Mouse (Mus musculus) CH12.LX (cell line): ENCODE measurements around the gene Ybx1. TPM values are rescaled to one million over a fixed set of nuclear protein-coding genes. Genes with fewer than 3 reads are reported as not detected.

Experiments used
- DNase-seq: peaks from one replicate; pipeline ENCODE4 v3.0.0-alpha.2; 2013; ENCODE audit errors: extremely low read depth
- H3K27ac ChIP-seq: 2 replicates; pipeline ENCODE4 v1.5.1; 2012; ENCODE audit warnings: low read depth, mild to moderate bottlenecking, control low read depth, moderate library complexity; ENCODE audit not compliant: insufficient read depth
- H3K27me3 ChIP-seq: replicated peaks from 2 replicates; pipeline ENCODE3; 2012; ENCODE audit warnings: inconsistent platforms
- H3K36me3 ChIP-seq, 2 experiments: replicated peaks in 1 of 2; 2 replicates each; pipeline versions ENCODE3 to v1.6.1; 2012; ENCODE audit warnings: inconsistent platforms in 1 of 2, low read length in 1 of 2, mild to moderate bottlenecking in 1 of 2, mixed read lengths in 1 of 2, moderate library complexity in 1 of 2; ENCODE audit not compliant: control insufficient read depth in 1 of 2, insufficient read depth in 1 of 2
- H3K4me1 ChIP-seq, 2 experiments: 2 replicates each; pipeline ENCODE4 v1.6.1; 2012; ENCODE audit warnings: inconsistent platforms in 1 of 2, moderate library complexity in 1 of 2; ENCODE audit not compliant: insufficient read depth in 2 of 2, control insufficient read depth in 1 of 2
- H3K4me2 ChIP-seq: 2 replicates; pipeline ENCODE4 v1.6.1; 2012; ENCODE audit warnings: low read depth, mild to moderate bottlenecking, control low read depth; ENCODE audit not compliant: poor library complexity, insufficient read depth, severe bottlenecking
- H3K4me3 ChIP-seq, 3 experiments: fragments of 150-350 bp in 1 of 3; sonication (generic) in 1 of 3; replicated peaks in 1 of 3; 2 replicates each; pipeline versions ENCODE3 to v1.5.1; 2011 to 2012; ENCODE audit warnings: low read depth in 2 of 3, low read length in 2 of 3, mild to moderate bottlenecking in 2 of 3, moderate library complexity in 2 of 3, control low read depth in 1 of 3, improper control_type of control experiment in 1 of 3, inconsistent platforms in 1 of 3, mixed read lengths in 1 of 3; ENCODE audit not compliant: poor library complexity in 1 of 3
- H3K79me2 ChIP-seq: replicated peaks from 2 replicates; pipeline ENCODE4 v1.6.1; 2012; ENCODE audit warnings: mild to moderate bottlenecking, moderate library complexity; ENCODE audit not compliant: control insufficient read depth, poor library complexity, insufficient read depth, severe bottlenecking; ENCODE audit errors: extremely low read depth
- H3K9ac ChIP-seq: 2 replicates; pipeline ENCODE4 v1.6.1; 2012; ENCODE audit warnings: low read depth, mild to moderate bottlenecking, control low read depth, moderate library complexity; ENCODE audit not compliant: insufficient read depth
- H3K9me3 ChIP-seq: replicated peaks from 2 replicates; pipeline ENCODE3; 2012; ENCODE audit warnings: low read length, inconsistent platforms, mixed read lengths
- BHLHE40 ChIP-seq: IDR thresholded peaks from 2 replicates; pipeline ENCODE4 v1.6.1; 2011; ENCODE audit warnings: mild to moderate bottlenecking, low read depth, low read length, improper control_type of control experiment
- CHD1 ChIP-seq: IDR thresholded peaks from 2 replicates; pipeline ENCODE4 v1.6.1; 2012; ENCODE audit warnings: low read depth, low read length, improper control_type of control experiment, inconsistent platforms
- CHD2 ChIP-seq: IDR thresholded peaks from 2 replicates; pipeline ENCODE4 v1.6.1; 2011; ENCODE audit warnings: low read length, improper control_type of control experiment
- CTCF ChIP-seq, 2 experiments: IDR thresholded peaks in 1 of 2; conservative IDR thresholded peaks in 1 of 2; 2 replicates each; pipeline ENCODE4 v1.5.1; 2011 to 2012; ENCODE audit warnings: low read depth in 2 of 2, low read length in 2 of 2, improper control_type of control experiment in 1 of 2, inconsistent platforms in 1 of 2, mild to moderate bottlenecking in 1 of 2, moderate library complexity in 1 of 2
- E2F4 ChIP-seq: IDR thresholded peaks from 2 replicates; pipeline ENCODE4 v1.6.1; 2011; ENCODE audit warnings: low read depth, low read length, improper control_type of control experiment; ENCODE audit not compliant: insufficient replicate concordance
- EP300 ChIP-seq: IDR thresholded peaks from 2 replicates; pipeline ENCODE4 v1.6.1; 2011; ENCODE audit warnings: low read length, improper control_type of control experiment
- HCFC1 ChIP-seq: IDR thresholded peaks from 2 replicates; pipeline ENCODE4 v1.6.1; 2012; ENCODE audit warnings: low read depth, mild to moderate bottlenecking, inconsistent platforms, low read length, improper control_type of control experiment
- IRF4 ChIP-seq: IDR thresholded peaks from 2 replicates; pipeline ENCODE4 v1.6.1; 2014; ENCODE audit warnings: low read depth, mild to moderate bottlenecking, inconsistent platforms, low read length, improper control_type of control experiment
- JUND ChIP-seq: conservative IDR thresholded peaks from 2 replicates; pipeline ENCODE4 v1.6.1; 2011; ENCODE audit warnings: low read depth, low read length, improper control_type of control experiment
- KAT2A ChIP-seq: IDR thresholded peaks from 2 replicates; pipeline ENCODE4 v1.6.1; 2012; ENCODE audit warnings: low read length, improper control_type of control experiment, inconsistent platforms; ENCODE audit not compliant: insufficient replicate concordance
- MYC ChIP-seq: IDR thresholded peaks from 2 replicates; pipeline ENCODE4 v1.6.1; 2011; ENCODE audit warnings: low read depth, mild to moderate bottlenecking, improper control_type of control experiment, low read length
- NRF1 ChIP-seq: IDR thresholded peaks from 2 replicates; pipeline ENCODE4 v1.6.1; 2014; ENCODE audit warnings: low read depth, mild to moderate bottlenecking, inconsistent platforms, low read length, improper control_type of control experiment, moderate library complexity
- POLR2AphosphoS2 ChIP-seq: IDR thresholded peaks from 2 replicates; pipeline ENCODE4 v1.6.1; 2011; ENCODE audit warnings: low read depth, low read length, improper control_type of control experiment
- SMC3 ChIP-seq: IDR thresholded peaks from 2 replicates; pipeline ENCODE4 v1.6.1; 2011; ENCODE audit warnings: low read depth, low read length, improper control_type of control experiment
- TBP ChIP-seq: conservative IDR thresholded peaks from 2 replicates; pipeline ENCODE4 v1.6.1; 2011; ENCODE audit warnings: low read depth, low read length, improper control_type of control experiment
- TCF12 ChIP-seq: IDR thresholded peaks from 2 replicates; pipeline ENCODE4 v1.6.1; 2014; ENCODE audit warnings: low read depth, mild to moderate bottlenecking, inconsistent platforms, low read length, improper control_type of control experiment
- UBTF ChIP-seq: IDR thresholded peaks from 2 replicates; pipeline ENCODE4 v1.6.1; 2012; ENCODE audit warnings: low read depth, mild to moderate bottlenecking, inconsistent platforms, low read length, improper control_type of control experiment, moderate library complexity
- USF1 ChIP-seq: IDR thresholded peaks from 2 replicates; pipeline ENCODE4 v1.6.1; 2014; ENCODE audit warnings: low read depth, mild to moderate bottlenecking, inconsistent platforms, low read length, improper control_type of control experiment
- dilution Hi-C: fragments of 300-500 bp; cut with MboI; formaldehyde crosslinking; loops from 2 replicates; pipeline ENCODE4 v1.14.3; 2020; ENCODE audit warnings: low sequenced_read_pairs; ENCODE audit not compliant: extremely low pct_unique_long_range_greater_than_20kb, extremely low pct_ligation_motif_present
- in situ Hi-C: fragments of 300-500 bp; cut with MboI; formaldehyde crosslinking; loops from 3 replicates; pipeline ENCODE4 v1.14.3; 2019; ENCODE audit warnings: low sequenced_read_pairs, low pct_ligation_motif_present, low pct_unique_long_range_greater_than_20kb, mixed read lengths
- polyA plus RNA-seq: library from polyadenylated mRNA; unstranded; fragments of >175 nt; gene quantifications from 2 replicates; pipeline ENCODE4 v1.2.1, GENCODE M21; 2012; ENCODE audit warnings: low read depth; ENCODE audit not compliant: insufficient read length
- total RNA-seq, 2 experiments: library from RNA; depleted of rRNA; stranded (reverse); fragments of 300-350 nt in 1 of 2; fragments of >200 nt in 1 of 2; gene quantifications; 2 replicates each; pipeline ENCODE4 v1.2.3; 2012 to 2014

Ybx1 gene
- total and polyA plus RNA-seq, 3 experiments, result 724 to 2,246 (median 901) TPM

DNA sequence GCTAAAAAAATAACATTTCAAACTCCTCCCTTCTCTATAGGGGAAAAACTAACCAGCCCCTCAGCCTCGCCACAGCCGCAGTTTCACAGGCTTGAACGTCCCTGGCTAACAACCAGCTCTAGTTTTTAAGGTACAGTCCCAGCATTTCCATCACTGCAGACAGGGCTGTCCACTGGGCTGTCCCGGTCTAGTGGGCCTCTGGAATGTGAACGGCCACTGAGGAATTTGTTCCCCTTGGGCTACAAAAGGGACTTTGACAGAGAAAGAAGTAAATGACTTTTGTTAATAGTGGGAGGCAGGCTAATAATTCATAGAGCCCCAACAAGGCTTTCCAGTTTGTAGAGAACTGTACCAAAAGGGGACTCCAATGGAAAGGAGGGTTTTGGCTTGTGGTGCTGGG lies 11.0 kb upstream of the Ybx1 start:
- H3K36me3 ChIP-seq, result peaks cover 27 to 69% of the 10 kb centered on the region in 2 experiments
- DNase-seq, result no peak
- no peak overlapping the region for H3K27ac ChIP-seq
- no peaks in the 10 kb centered on the region for H3K79me2 ChIP-seq
- in situ Hi-C loops, result no loop called here
- dilution Hi-C loops, result no loop called here
- H3K9me3 ChIP-seq, result no peaks in the 10 kb centered on the region
- no peak overlapping the region for H3K4me2 ChIP-seq
- TF ChIP-seq POLR2AphosphoS2, result 0 out of 2 replicates have a peak, but pooled peaks have one; percentile 37
- no peak for TF ChIP-seq IRF4
- H3K27me3 ChIP-seq, result no peaks in the 10 kb centered on the region
- peaks cover 4 to 12% of the 10 kb centered on the region in 2 experiments; a peak in 2 of 4 replicates for H3K4me1 ChIP-seq
- no peak overlapping the region for H3K4me3 ChIP-seq
- no peak overlapping the region for H3K9ac ChIP-seq

DNA sequence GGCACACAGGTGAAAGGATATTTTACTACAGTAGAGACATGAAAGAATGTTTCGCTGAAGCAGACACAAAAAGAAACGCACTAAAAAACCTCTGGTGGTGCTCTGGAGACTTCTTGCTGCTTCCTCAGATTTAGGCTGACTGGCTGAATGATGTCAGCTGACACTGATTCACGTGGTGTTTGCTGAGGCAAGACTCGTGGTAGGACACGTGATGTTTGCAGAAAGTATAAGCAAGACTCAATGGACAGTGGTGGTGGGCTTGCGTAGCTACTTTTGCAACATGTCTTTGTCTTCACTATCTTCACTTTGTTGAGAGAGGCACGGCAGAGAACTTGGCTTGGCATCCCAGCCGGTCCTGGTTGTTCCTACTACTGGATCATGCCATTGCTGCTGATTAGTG lies 8.9 kb upstream of the Ybx1 start:
- DNase-seq, result no peak
- in situ Hi-C loops (no loop called here), dilution Hi-C loops (no loop called here)
- no peak overlapping the region for H3K4me2 ChIP-seq
- peaks cover 17 to 53% of the 10 kb centered on the region in 2 experiments for H3K36me3 ChIP-seq
- H3K27me3 ChIP-seq, result no peaks in the 10 kb centered on the region
- no peaks in the 10 kb centered on the region for H3K79me2 ChIP-seq
- no peaks in the 10 kb centered on the region for H3K9me3 ChIP-seq
- H3K9ac ChIP-seq, result no peak overlapping the region
- peaks cover 4 to 12% of the 10 kb centered on the region in 2 experiments; a peak in 2 of 4 replicates for H3K4me1 ChIP-seq
- no peak for TF ChIP-seq POLR2AphosphoS2
- no peak for TF ChIP-seq BHLHE40
- no peak for TF ChIP-seq TBP
- H3K27ac ChIP-seq, result no peak overlapping the region
- H3K4me3 ChIP-seq, result no peak overlapping the region

DNA sequence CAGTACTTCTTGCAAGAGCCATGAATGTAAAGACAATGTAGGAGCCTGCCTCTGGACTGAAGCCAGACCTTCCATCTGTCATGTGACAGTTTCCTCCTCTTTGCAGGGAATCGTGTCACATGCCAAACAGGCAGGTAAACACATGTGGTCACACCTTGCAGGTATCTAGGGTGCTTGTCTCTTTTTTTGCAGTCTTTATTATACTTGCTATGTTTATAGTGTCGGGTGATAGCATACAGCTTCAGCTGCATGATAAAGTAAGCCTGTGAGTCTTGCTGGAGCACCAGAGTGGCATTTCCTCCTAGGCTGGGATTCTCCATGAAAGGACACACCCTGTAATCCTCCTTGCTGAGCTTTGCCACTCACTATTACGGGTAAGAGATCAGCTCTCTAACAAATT lies 7.4 kb upstream of the Ybx1 start:
- no peaks in the 10 kb centered on the region for H3K9me3 ChIP-seq
- H3K9ac ChIP-seq, result no peak overlapping the region
- no peaks in the 10 kb centered on the region for H3K79me2 ChIP-seq
- peaks cover 3 to 15% of the 10 kb centered on the region in 2 experiments; a peak in 2 of 4 replicates for H3K4me1 ChIP-seq
- in situ Hi-C loops, result no loop called here
- TF ChIP-seq E2F4 (no peak), NRF1 (no peak), POLR2AphosphoS2 (no peak), SMC3 (no peak), MYC (no peak), EP300 (no peak), CHD2 (no peak), KAT2A (no peak), JUND (no peak), HCFC1 (no peak), UBTF (no peak), TCF12 (no peak), CHD1 (no peak), USF1 (no peak), CTCF (conservative IDR thresholded peaks at IDR 0.05 in 1 of 2, IDR thresholded peaks at IDR 0.05 in 1 of 2; ENCODE audit: low read depth in 2 of 2, low read length in 2 of 2) (no peak)
- peaks cover 7 to 38% of the 10 kb centered on the region in 2 experiments for H3K36me3 ChIP-seq
- no peak overlapping the region for H3K4me2 ChIP-seq
- no peak for DNase-seq
- no peak overlapping the region for H3K27ac ChIP-seq
- no peak overlapping the region for H3K4me3 ChIP-seq
- dilution Hi-C loops, result no loop called here
- no peaks in the 10 kb centered on the region for H3K27me3 ChIP-seq
